Mouse (Mus musculus): ENCODE measurements around the gene Tacc3.

Tacc3 gene

DNA sequence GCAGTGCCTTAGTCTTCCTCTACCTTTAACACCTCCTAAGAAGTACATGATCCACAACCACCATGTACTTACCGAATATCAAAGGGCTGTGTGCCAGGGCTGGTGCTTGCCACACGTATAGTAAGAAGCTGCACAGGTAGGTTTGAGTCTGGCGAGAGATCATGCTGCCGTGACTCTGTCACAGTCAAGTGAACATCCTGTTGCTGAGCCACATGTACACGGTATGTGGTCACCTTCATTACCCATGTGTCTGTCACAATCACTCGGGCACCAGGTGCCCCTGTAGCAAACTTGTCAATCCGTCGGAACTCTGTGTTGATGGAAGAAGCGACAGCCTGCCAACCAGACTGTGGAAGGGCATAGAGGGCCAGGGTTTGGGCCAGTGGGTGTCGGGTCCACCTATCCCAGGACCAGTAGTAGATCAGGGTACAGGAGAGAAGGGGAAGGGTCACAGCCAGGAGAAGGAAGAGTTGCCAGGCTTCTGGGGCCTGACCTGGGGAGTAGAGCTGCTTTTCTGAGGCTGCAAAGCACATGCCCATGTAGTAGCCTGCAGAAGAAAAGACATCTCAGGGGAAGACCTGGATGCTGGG is 2.6 kb upstream of the Tacc3 start:
- DNase-seq (ENCODE audit: low spot score in 2 of 2), result no peak

- no peak for DNase-seq (ENCODE audit: low spot score in 2 of 2)
These were observed 1.2 kb upstream of the Tacc3 start for GRCm38 (mm10) chr5:33656739-33657138.

GRCm38 (mm10) chr5:33657251-33657786 is 609 bp upstream of the Tacc3 start:
- DNase-seq (ENCODE audit: low spot score in 2 of 2), result peak in 1 of 2 experiments; percentile 73

- peak in 1 of 2 experiments; percentile 18 for DNase-seq (ENCODE audit: low spot score in 2 of 2)
These were observed 729 bp downstream of the Tacc3 start for GRCm38 (mm10) chr5:33658664-33659050.

GRCm38 (mm10) chr5:33668223-33668622 is 10.3 kb downstream of the Tacc3 start:
- DNase-seq (ENCODE audit: low spot score in 2 of 2), result peak in 1 of 2 experiments; percentile 24

DNA sequence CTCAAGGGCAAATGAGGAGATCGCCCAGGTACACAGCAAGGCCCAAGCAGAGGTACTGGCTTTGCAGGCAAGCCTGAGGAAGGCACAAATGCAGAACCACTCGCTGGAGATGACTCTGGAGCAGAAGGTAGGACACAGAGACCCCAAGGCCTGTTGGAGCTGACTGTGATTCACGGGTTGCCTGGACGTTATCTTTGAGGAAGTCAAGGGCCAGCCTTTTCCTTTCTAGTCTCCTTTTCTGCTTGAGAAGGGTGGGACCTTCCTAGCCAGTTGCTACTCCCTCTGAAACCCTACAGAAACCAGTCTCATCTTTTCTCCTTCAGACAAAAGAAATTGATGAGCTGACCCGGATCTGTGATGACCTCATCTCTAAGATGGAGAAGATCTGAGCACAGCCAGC is 13.7 kb downstream of the Tacc3 start:
- no peak for DNase-seq (ENCODE audit: low spot score in 2 of 2)

GRCm38 (mm10) chr5:33674439-33674838 is 16.5 kb downstream of the Tacc3 start:
- DNase-seq (ENCODE audit: low spot score in 2 of 2), result no peak

DNA sequence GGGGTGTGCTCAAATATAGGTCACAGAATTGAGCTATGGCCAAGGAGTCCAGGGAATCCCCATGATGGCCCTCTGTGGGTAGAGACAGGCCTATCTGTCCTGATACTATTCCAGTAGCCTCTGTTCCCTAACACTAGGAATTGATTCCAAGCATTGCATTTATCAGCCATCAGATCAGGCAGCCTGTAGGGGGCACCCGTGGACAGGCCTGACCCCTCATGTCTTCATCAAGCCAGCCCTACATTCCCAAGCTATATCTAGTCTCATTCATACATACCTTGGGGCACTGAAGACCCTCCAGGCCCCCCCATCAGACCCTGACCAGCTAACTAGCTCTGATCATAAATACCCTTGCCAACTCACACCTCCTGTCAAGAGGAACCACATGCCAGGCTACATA is 18.0 kb downstream of the Tacc3 start:
- DNase-seq (ENCODE audit: low spot score in 2 of 2), result peak in 1 of 2 experiments; percentile 31

DNA sequence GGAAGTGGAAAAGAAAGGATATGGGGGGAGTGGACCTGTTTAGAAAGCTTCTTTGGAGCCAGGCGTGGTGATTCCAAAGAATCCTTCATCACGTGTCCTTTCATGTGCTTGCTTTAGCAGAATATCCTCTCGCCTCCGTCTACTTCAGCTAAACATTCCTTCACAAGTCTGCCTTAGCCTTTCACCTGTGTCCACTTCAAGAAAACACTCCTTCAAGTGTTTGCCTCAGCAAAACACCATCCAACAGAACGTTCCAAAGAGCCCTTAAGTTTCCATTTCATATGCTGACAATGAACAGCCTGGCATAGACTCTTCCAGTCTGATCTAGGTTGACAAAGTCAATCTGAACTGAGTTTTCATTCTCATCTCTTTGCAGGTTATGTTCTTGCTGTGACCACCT is 20.3 kb downstream of the Tacc3 start:
- no peak for DNase-seq (ENCODE audit: low spot score in 2 of 2)

GRCm38 (mm10) chr5:33681044-33681443 is 23.1 kb downstream of the Tacc3 start:
- no peak for DNase-seq (ENCODE audit: low spot score in 2 of 2)

GRCm38 (mm10) chr5:33681611-33682388 is 23.9 kb downstream of the Tacc3 start:
- no peak for DNase-seq (ENCODE audit: low spot score in 2 of 2)

GRCm38 (mm10) chr5:33682963-33683362 is 25.0 kb downstream of the Tacc3 start:
- DNase-seq (ENCODE audit: low spot score in 2 of 2), result no peak

DNA sequence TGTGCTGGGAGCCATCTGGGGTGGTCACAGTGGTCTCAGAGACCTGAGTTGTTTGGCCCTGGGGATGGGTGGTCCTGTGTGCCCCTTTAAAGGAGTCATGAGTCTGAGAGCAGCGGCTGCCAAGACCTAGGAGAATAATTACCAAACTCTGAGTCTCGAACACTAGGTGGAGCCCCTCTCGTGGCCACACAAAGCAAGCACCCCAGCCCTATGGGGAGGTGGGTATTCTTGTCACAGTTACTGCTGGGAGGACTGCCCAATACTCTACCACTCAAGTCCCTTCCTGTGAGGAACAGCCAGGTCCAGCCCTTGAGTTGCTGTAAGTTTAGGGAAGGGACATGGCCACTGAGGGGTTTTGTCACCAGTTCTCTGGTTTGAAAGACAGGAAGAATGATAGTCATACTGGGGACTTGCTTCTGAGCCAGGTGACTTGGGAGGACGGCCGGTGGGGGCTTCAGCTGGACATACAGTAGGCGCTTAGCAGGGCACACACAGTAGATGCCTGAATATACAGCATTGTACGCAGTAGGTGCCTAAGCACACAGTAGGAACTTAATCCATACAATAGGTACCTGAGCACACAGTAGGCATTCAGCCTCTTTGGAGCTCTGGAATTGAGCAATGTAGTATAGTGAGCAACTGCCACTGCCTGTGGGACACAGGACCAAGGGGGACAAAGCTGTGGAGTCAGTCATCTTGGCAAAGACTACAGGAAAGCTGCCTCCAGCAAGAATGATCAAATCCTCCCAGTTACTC is 26.1 kb downstream of the Tacc3 start:
- no peak for DNase-seq (ENCODE audit: low spot score in 2 of 2)

- DNase-seq (ENCODE audit: low spot score in 2 of 2), result no peak
These were observed 27.0 kb downstream of the Tacc3 start for GRCm38 (mm10) chr5:33684932-33685331.

GRCm38 (mm10) chr5:33687142-33687541 is 29.2 kb downstream of the Tacc3 start:
- no peak for DNase-seq (ENCODE audit: low spot score in 2 of 2)

DNA sequence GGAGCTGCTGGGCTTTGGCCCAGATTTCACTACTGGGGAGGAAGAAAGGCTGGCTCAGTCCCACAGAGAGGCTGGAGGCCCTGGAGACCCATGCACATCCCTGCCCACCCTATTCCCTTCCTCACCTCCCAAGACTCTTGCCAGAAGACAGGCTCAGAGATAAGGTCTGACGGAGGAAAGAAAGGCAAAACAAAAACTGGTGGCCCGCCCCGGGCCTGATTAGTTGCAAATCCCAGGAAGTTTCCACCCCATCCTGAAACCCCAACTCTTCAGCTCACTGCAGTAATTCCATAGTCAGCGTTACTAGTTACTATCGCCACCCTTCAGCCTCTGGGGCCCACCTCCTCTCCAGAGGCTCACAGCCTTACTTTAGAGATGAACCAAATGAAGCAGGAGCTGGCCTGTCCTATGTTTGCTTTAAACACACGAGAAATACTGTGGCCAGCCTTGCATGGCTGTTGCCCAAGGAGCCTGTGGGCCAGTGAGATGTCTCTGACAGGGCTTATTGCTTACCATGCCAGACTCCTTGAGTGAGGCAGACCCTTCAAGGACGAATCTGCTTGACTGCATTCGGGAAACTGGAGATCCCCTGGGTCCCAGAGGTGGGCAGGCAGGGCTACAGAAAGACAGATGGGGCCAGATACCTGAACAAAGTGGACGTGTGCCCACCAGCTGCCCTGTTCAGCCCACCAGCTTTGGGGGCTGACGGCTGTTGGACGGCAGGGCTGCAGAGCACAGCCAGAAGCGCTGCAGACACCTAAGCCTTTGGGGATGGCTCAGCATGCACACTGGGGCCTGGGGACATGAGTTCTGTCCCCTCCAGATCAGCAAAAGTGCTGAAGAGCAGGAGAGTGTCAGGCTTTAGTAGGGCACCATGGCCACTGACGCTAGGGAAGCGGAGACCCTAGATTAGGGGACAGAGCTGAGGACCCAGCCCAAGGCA is 30.6 kb downstream of the Tacc3 start:
- no peak for DNase-seq (ENCODE audit: low spot score in 2 of 2)

DNA sequence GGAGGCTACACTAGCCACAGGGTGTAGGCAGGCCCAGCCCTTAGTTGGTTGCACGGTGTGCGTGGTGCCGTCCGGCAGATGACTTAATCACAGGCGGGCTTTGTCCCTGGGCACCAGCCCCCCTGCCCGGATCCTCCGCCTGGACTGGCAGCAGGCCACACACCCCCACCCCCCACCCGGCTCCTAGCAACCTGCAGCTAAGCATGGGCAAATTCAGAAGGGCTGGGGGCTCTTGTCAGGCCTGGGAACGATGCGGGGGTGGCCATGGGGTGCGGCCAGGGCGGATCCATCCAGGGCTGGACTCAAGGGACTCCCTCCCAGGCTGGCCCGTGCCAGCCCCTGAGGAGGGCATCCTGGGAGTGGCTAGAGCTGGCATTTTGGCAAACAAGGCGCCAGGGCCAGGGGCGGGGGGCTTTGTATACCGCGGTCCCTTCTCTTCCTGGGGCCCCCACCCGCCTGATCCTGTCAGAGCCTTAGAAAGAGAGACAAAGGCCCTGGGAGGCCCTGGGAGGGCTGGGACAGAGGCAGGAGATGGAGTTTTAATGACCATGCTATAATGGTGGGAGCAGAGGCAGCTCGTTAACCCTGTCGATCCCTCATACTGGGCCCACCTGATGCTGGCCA is 31.4 kb downstream of the Tacc3 start:
- no peak for DNase-seq (ENCODE audit: low spot score in 2 of 2)

- no peak for DNase-seq (ENCODE audit: low spot score in 2 of 2)
These were observed 32.1 kb downstream of the Tacc3 start for GRCm38 (mm10) chr5:33689852-33690645.

DNA sequence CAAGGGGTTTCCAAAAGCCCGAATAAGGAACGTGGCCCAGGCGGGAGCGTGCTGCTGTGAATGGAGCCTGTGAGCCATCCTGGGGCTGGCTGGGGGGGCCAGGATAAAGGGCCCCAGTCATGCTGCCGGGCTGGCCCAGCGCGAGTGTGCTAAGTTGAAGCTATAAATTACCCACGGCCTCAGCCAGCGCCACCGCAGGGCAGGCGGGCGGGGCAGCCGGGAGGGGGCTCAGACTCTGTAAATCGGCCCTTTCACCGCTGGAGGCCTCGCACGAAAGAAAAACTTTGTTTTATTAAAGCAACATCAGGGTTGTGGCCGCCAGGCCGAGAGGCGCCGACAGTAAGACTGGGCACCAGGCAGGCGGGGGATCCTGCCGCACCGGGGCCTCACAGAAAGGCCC is 34.5 kb downstream of the Tacc3 start:
- no peak for DNase-seq (ENCODE audit: low spot score in 2 of 2)

DNA sequence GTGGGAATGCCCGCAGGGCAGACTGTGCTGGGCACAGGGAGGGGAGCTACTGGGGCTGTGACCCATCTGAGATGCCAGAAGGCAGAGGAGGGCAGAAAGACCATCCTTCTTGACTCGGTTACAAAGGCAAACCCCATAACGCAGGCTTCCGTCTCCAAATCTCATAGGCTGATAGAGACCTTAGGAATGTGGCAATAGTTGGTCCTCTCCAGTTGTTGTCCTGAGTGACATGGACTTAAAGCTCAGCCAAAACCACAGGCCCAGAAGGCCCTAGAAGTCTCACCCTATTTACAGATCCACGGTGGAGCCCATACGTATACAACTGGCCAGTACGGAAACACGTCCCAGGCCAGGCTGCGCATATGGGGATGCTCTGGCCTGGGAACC is 36.5 kb downstream of the Tacc3 start:
- no peak for DNase-seq (ENCODE audit: low spot score in 2 of 2)
